ENCODE assay signal across 8 mouse cellular contexts in genomic region chr12:111165831-111166591, GRCm38 (mm10). TPM values are rescaled to one million over a fixed set of nuclear protein-coding genes. Genes with fewer than 3 reads are reported as not detected.
DNase-seq lines count a peak whose midpoint lies in the region; ATAC-seq and TF ChIP-seq lines count a peak whose summit lies in the region.

Gene Traf3, plus strand, starts transcription at chr12:111166370.

- H3K27ac ChIP-seq in CH12.LX (ENCODE audit: insufficient read depth, low read depth): peak within 1 kb of the TSS; percentile 91
- peak within 1 kb of the TSS; percentile 72 for H3K27ac ChIP-seq in bone marrow macrophage, adult 2 months (ENCODE audit: insufficient read depth, low read depth, low read length)
- H3K27ac ChIP-seq in forebrain, embryonic 11.5 days (ENCODE audit: low read depth, low read length): peak within 1 kb of the TSS; percentile 89
- peak within 1 kb of the TSS; percentile 90 for H3K27ac ChIP-seq in lung, embryonic 15.5 days

- no peak for TF ChIP-seq EP300 in CH12.LX (IDR thresholded peaks at IDR 0.05; ENCODE audit: low read length)

- no peaks in the 10 kb centered on the region for H3K27me3 ChIP-seq in CH12.LX (replicated peaks)
- H3K27me3 ChIP-seq in forebrain, embryonic 11.5 days (ENCODE audit: control insufficient read depth, insufficient read depth, low read length): no peaks in the 10 kb centered on the region
- no peaks in the 10 kb centered on the region for H3K27me3 ChIP-seq in lung, embryonic 15.5 days

- peak; percentile 77 for TF ChIP-seq POLR2A in CH12.LX (IDR thresholded peaks at IDR 0.05; ENCODE audit: low read depth, low read length)
- TF ChIP-seq POLR2A in bone marrow macrophage, adult 2 months (IDR thresholded peaks at IDR 0.05; ENCODE audit: borderline replicate concordance, low read depth, low read length): no peak

- ATAC-seq in forebrain, embryonic 11.5 days (replicated peaks; ENCODE audit: low FRiP score): peak; percentile 43
- peak; percentile 68 for ATAC-seq in lung, embryonic 15.5 days (ENCODE audit: borderline replicate concordance, extremely low read depth, low FRiP score, low TSS enrichment)
- peak; percentile 15 for ATAC-seq in neutrophil, adult 5-6 weeks (ENCODE audit: extremely low read depth, insufficient number of reproducible peaks, low FRiP score, poor library complexity, severe bottlenecking)

- no peak for TF ChIP-seq RAD21 in CH12.LX (IDR thresholded peaks at IDR 0.05; ENCODE audit: low read depth, low read length)

- dilution Hi-C loops in CH12.LX (cut with MboI; ENCODE audit: extremely low pct_ligation_motif_present, extremely low pct_unique_long_range_greater_than_20kb, low sequenced_read_pairs): no loop called here

- peaks cover 54% of the 10 kb centered on the region for H3K79me2 ChIP-seq in CH12.LX (replicated peaks; ENCODE audit: control insufficient read depth, extremely low read depth, insufficient read depth, poor library complexity, severe bottlenecking)

- peak within 1 kb of the TSS; percentile 81 for H3K4me2 ChIP-seq in CH12.LX (ENCODE audit: insufficient read depth, low read depth, poor library complexity, severe bottlenecking)
- peak within 1 kb of the TSS; percentile 69 for H3K4me2 ChIP-seq in forebrain, embryonic 11.5 days (ENCODE audit: low read depth, low read length, severe bottlenecking)
- H3K4me2 ChIP-seq in lung, embryonic 15.5 days: peak within 1 kb of the TSS; percentile 89

- peak within 1 kb of the TSS; percentile 82 for H3K9ac ChIP-seq in CH12.LX (ENCODE audit: insufficient read depth, low read depth)
- H3K9ac ChIP-seq in forebrain, embryonic 11.5 days (ENCODE audit: low read length): peak within 1 kb of the TSS; percentile 88
- peak within 1 kb of the TSS; percentile 69 for H3K9ac ChIP-seq in lung, embryonic 15.5 days

- intact Hi-C loops in heart, postnatal 25 days (cut with DNase I): no loop called here

- WGBS in forebrain, embryonic 11.5 days: 5% methylated on average over 83 of the region's 105 CpGs
- 5% methylated on average over 70 of the region's 105 CpGs for WGBS in lung, embryonic 15.5 days

- DNase-seq in CH12.LX (ENCODE audit: extremely low read depth): peak; percentile 71
- peak; percentile 87 for DNase-seq in forebrain, embryonic 11.5 days (ENCODE audit: low spot score)
- peak; percentile 51 for DNase-seq in heart, postnatal 25 days (ENCODE audit: low spot score)
- DNase-seq in layer of hippocampus, adult 18-20 months (ENCODE audit: low spot score in 2 of 2): peak in 1 of 2 experiments; percentile 63
- DNase-seq in testis, postnatal 14 days (ENCODE audit: low spot score): peak; percentile 80

- H3K9me3 ChIP-seq in CH12.LX (replicated peaks; ENCODE audit: low read length): no peaks in the 10 kb centered on the region
- no peaks in the 10 kb centered on the region for H3K9me3 ChIP-seq in forebrain, embryonic 11.5 days (ENCODE audit: control insufficient read depth, low read length)
- no peaks in the 10 kb centered on the region for H3K9me3 ChIP-seq in lung, embryonic 15.5 days

- in situ Hi-C loops in CH12.LX (cut with MboI; ENCODE audit: low pct_ligation_motif_present, low pct_unique_long_range_greater_than_20kb, low sequenced_read_pairs): loop anchor here (10.0 kb wide), 1 partner anchor 89 kb away; no protein-coding TSS in a partner anchor

- peaks cover 0 to 19% of the 10 kb centered on the region in 2 experiments for H3K36me3 ChIP-seq in CH12.LX (replicated peaks in 1 of 2; ENCODE audit: control insufficient read depth in 1 of 2, insufficient read depth in 1 of 2, low read length in 1 of 2)
- H3K36me3 ChIP-seq in forebrain, embryonic 11.5 days (ENCODE audit: control insufficient read depth, insufficient read depth, low read length): no peaks in the 10 kb centered on the region
- no peaks in the 10 kb centered on the region for H3K36me3 ChIP-seq in lung, embryonic 15.5 days

- H3K4me1 ChIP-seq in CH12.LX (ENCODE audit: control insufficient read depth in 1 of 2, insufficient read depth in 2 of 2): peaks cover 10 to 51% of the 10 kb centered on the region in 2 experiments
- H3K4me1 ChIP-seq in bone marrow macrophage, adult 2 months (ENCODE audit: control insufficient read depth, insufficient read depth, low read length): peaks cover 28% of the 10 kb centered on the region
- H3K4me1 ChIP-seq in forebrain, embryonic 11.5 days (replicated peaks; ENCODE audit: control insufficient read depth, insufficient read depth, low read length): peaks cover 20% of the 10 kb centered on the region; the same call in 1 of the 2 replicates
- H3K4me1 ChIP-seq in lung, embryonic 15.5 days: peaks cover 41% of the 10 kb centered on the region

- peak within 1 kb of the TSS; percentile 66 to 84 (median 80) for H3K4me3 ChIP-seq in CH12.LX (replicated peaks in 1 of 3; ENCODE audit: low read depth in 2 of 3, low read length in 2 of 3, poor library complexity in 1 of 3)
- peak within 1 kb of the TSS; percentile 95 for H3K4me3 ChIP-seq in bone marrow macrophage, adult 2 months (ENCODE audit: insufficient read depth, low read length)
- H3K4me3 ChIP-seq in forebrain, embryonic 11.5 days (ENCODE audit: low read depth, low read length): peak within 1 kb of the TSS; percentile 88
- peak within 1 kb of the TSS; percentile 75 for H3K4me3 ChIP-seq in lung, embryonic 15.5 days

- no peak for TF ChIP-seq CTCF in CH12.LX (conservative IDR thresholded peaks at IDR 0.05 in 1 of 2, IDR thresholded peaks at IDR 0.05 in 1 of 2; ENCODE audit: low read depth in 2 of 2, low read length in 2 of 2)
- no peak for TF ChIP-seq CTCF in bone marrow macrophage, adult 2 months (IDR thresholded peaks at IDR 0.05; ENCODE audit: low read depth, low read length)

TF ChIP-seq in CH12.LX, 34 proteins besides CTCF, POLR2A, EP300 and RAD21:
- no peak for TF ChIP-seq SMC3 (IDR thresholded peaks at IDR 0.05; ENCODE audit: low read depth, low read length)
- no peak for TF ChIP-seq SIN3A (IDR thresholded peaks at IDR 0.05; ENCODE audit: low read length)
- no peak; the same call in 1 of the 2 replicates for TF ChIP-seq IRF4 (IDR thresholded peaks at IDR 0.05; ENCODE audit: low read depth, low read length)
- TF ChIP-seq MAX (IDR thresholded peaks at IDR 0.05; ENCODE audit: low read length): no peak
- no peak; the same call in 1 of the 2 replicates for TF ChIP-seq HCFC1 (IDR thresholded peaks at IDR 0.05; ENCODE audit: low read depth, low read length)
- no peak for TF ChIP-seq RCOR1 (conservative IDR thresholded peaks at IDR 0.05; ENCODE audit: low read depth, low read length)
- TF ChIP-seq POLR2AphosphoS2 (IDR thresholded peaks at IDR 0.05; ENCODE audit: low read depth, low read length): no peak; the same call in 1 of the 2 replicates
- peak; percentile 54 for TF ChIP-seq TCF12 (IDR thresholded peaks at IDR 0.05; ENCODE audit: low read depth, low read length)
- TF ChIP-seq ZMIZ1 (IDR thresholded peaks at IDR 0.05; ENCODE audit: low read depth, low read length): peak; percentile 30; the same call in 1 of the 2 replicates
- TF ChIP-seq TBP (conservative IDR thresholded peaks at IDR 0.05; ENCODE audit: low read depth, low read length): no peak
- TF ChIP-seq MYC (IDR thresholded peaks at IDR 0.05; ENCODE audit: low read depth, low read length): no peak
- TF ChIP-seq MEF2A (IDR thresholded peaks at IDR 0.05; ENCODE audit: borderline replicate concordance, low read depth, low read length): no peak
- peak; percentile 67 for TF ChIP-seq BHLHE40 (IDR thresholded peaks at IDR 0.05; ENCODE audit: low read depth, low read length)
- peak; percentile 36; the same call in 1 of the 2 replicates for TF ChIP-seq NELFE (IDR thresholded peaks at IDR 0.05; ENCODE audit: low read depth, low read length)
- peak; percentile 74 for TF ChIP-seq NRF1 (IDR thresholded peaks at IDR 0.05; ENCODE audit: low read depth, low read length)
- no peak; the same call in 1 of the 2 replicates for TF ChIP-seq UBTF (IDR thresholded peaks at IDR 0.05; ENCODE audit: low read depth, low read length)
- TF ChIP-seq MAZ (IDR thresholded peaks at IDR 0.05; ENCODE audit: low read depth, low read length): no peak
- TF ChIP-seq CHD2 (IDR thresholded peaks at IDR 0.05; ENCODE audit: low read length): no peak
- TF ChIP-seq KAT2A (IDR thresholded peaks at IDR 0.05; ENCODE audit: insufficient replicate concordance, low read length): no peak
- TF ChIP-seq PAX5 (IDR thresholded peaks at IDR 0.05; ENCODE audit: low read length): no peak
- TF ChIP-seq ELF1 (IDR thresholded peaks at IDR 0.05; ENCODE audit: low read depth, low read length): peak; percentile 69
- no peak for TF ChIP-seq ZKSCAN1 (IDR thresholded peaks at IDR 0.05; ENCODE audit: borderline replicate concordance, low read depth, low read length)
- TF ChIP-seq MXI1 (IDR thresholded peaks at IDR 0.05; ENCODE audit: low read depth, low read length): peak; percentile 67
- TF ChIP-seq MAFK (IDR thresholded peaks at IDR 0.05; ENCODE audit: insufficient replicate concordance, low read length): no peak
- no peak for TF ChIP-seq ZC3H11A (IDR thresholded peaks at IDR 0.05; ENCODE audit: low read depth, low read length)
- TF ChIP-seq USF2 (conservative IDR thresholded peaks at IDR 0.05; ENCODE audit: low read depth, low read length): no peak

RNA-seq across cellular contexts. Expression of gene Traf3, which starts in this region (rescaled TPM):
- total RNA-seq in CH12.LX (2012; rRNA removed): 17.5 and 21.4 TPM in 2 replicates
- total RNA-seq in CH12.LX (2014; rRNA removed): 9.6 and 10.9 TPM in 2 replicates
- 30.6 and 33.1 TPM in 2 replicates for polyA plus RNA-seq in CH12.LX (2012; ENCODE audit: insufficient read length, low read depth)
- 14.8 and 16.4 TPM in 2 replicates for polyA plus RNA-seq in bone marrow macrophage, adult 2 months (2012; ENCODE audit: insufficient read depth, insufficient read length, missing spikeins)
- polyA plus RNA-seq in forebrain, embryonic 11.5 days (2014; fragmentation: Nextera tagmentation; extraction: Ambion mirVana): 19.4 and 22.9 TPM in 2 replicates
- total RNA-seq in heart, postnatal 25 days (2021): 10 to 100 TPM; 15.0 to 15.2 TPM
- total RNA-seq in layer of hippocampus, adult 18-20 months (2021): 10 to 100 TPM; 53.6 to 53.7 TPM
- 8.9 and 9.9 TPM in 2 replicates for polyA plus RNA-seq in lung, embryonic 15.5 days (2015; fragmentation: Nextera tagmentation; extraction: Ambion mirVana)
- 58.0 TPM in 2 replicates for total RNA-seq in neutrophil, adult 5-6 weeks (2017)

Comparison
In these comparisons a context has a peak if more than half of its experiments do, and no peak if none do; other contexts are left out.
1. ATAC-seq: peak in every context shown above with its lines; median percentile 68 in lung, embryonic 15.5 days; 43 in forebrain, embryonic 11.5 days; 15 in neutrophil, adult 5-6 weeks.